Mouse (Mus musculus) embryonic fibroblast, embryonic 13.5 days (primary cell): ENCODE results near the gene Cacna1b.

ENCODE experiments used
- CTCF ChIP-seq: IDR thresholded peaks from 2 replicates; pipeline ENCODE4 v1.5.1; 2011; ENCODE audit warnings: mild to moderate bottlenecking, control low read depth, low read length, moderate library complexity, borderline replicate concordance; ENCODE audit not compliant: insufficient read depth
- POLR2A ChIP-seq: IDR thresholded peaks from 2 replicates; pipeline ENCODE4 v1.6.1; 2011; ENCODE audit warnings: low read depth, mild to moderate bottlenecking, control low read depth, low read length, moderate library complexity

DNA sequence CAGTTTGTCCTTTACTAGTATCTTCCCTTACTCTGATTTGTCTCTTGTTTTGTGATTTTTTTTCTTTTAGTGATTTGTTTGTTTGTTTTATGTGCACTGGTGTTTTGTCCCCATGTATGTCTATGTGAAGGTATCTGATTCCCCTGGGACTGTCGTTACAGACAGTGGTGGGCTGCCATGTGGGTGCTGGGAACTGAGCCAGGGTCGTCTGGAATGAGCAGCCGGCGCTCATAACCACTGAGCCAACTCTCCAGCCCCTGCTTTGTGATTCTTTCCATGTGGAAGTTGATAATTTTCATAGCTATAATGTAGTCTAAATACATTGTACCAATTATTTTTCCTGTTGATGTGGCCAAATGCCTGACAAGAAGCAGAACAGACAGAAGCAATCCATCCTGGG, 7.9 kb upstream of the Cacna1b start:
- TF ChIP-seq POLR2A, result no peak
- no peak for TF ChIP-seq CTCF
